Comparison of ENCODE assay signal across 9 mouse cellular contexts in genomic region chr7:133959200-133959599, GRCm38 (mm10).
DNase-seq lines count a peak whose midpoint lies in the region; ATAC-seq and TF ChIP-seq lines count a peak whose summit lies in the region.
"Had no signal": no experiment of that assay in that cellular context is flagged by ENCODE, and none has a peak within 500 bp of the region (broad histone marks: within the 10 kb centered on the region; RNA-seq: fewer than 3 reads in every experiment).

No protein-coding gene starts in this region.

- no peak overlapping the region for H3K4me2 ChIP-seq in kidney, embryonic 16.5 days (replicated peaks; ENCODE audit: low read depth, low read length)
- H3K4me2 ChIP-seq: heart, embryonic 13.5 days had no signal

- H3K27ac ChIP-seq in kidney, adult 2 months (ENCODE audit: insufficient read depth, low read depth, low read length), result no peak overlapping the region
- no peak overlapping the region for H3K27ac ChIP-seq in kidney, embryonic 16.5 days (ENCODE audit: low read length)
- no peak overlapping the region for H3K27ac ChIP-seq in left cerebral cortex, adult 2 months
- no peak overlapping the region for H3K27ac ChIP-seq in small intestine, adult 2 months (ENCODE audit: insufficient read depth, low read depth, low read length)
- no peak overlapping the region for H3K27ac ChIP-seq in thymus, adult 2 months (ENCODE audit: control insufficient read depth, insufficient read depth, low read length)
- H3K27ac ChIP-seq: heart, embryonic 13.5 days had no signal

- peak; percentile 23 for DNase-seq in kidney, adult 2 months
- DNase-seq in adipocyte (ENCODE audit: low spot score), result peak; percentile 46
- peak; percentile 11 to 12 for DNase-seq in cerebellum, postnatal 36 days
- peak; percentile 29 to 52 for DNase-seq in left cerebral cortex, adult 2 months (ENCODE audit: extremely low spot score in 1 of 2, low spot score in 2 of 2)
- DNase-seq in thymus, adult 2 months, result no peak

- intact Hi-C loops in left cerebral cortex, adult 2 months (cut with DNase I), result loop anchor here (1.0 to 10.0 kb wide), 2 partner anchors 264 to 386 kb away; no protein-coding TSS in a partner anchor

- peak; percentile 67 for TF ChIP-seq CTCF in kidney, adult 2 months (conservative IDR thresholded peaks at IDR 0.05; ENCODE audit: insufficient read depth, insufficient read length, low read depth, low read length)
- peak; percentile 69 for TF ChIP-seq CTCF in left cerebral cortex, adult 2 months (IDR thresholded peaks at IDR 0.05)
- peak; percentile 27; the same call in 1 of the 2 replicates for TF ChIP-seq CTCF in small intestine, adult 2 months (IDR thresholded peaks at IDR 0.05; ENCODE audit: extremely low read depth, insufficient read length, insufficient replicate concordance, low read depth, low read length)
- TF ChIP-seq CTCF in thymus, adult 2 months (IDR thresholded peaks at IDR 0.05; ENCODE audit: borderline replicate concordance, control insufficient read depth, extremely low read depth, insufficient read depth, low read length, poor library complexity), result no peak

- H3K9ac ChIP-seq in kidney, embryonic 16.5 days (replicated peaks; ENCODE audit: low read length), result no peak overlapping the region

- H3K4me1 ChIP-seq in kidney, adult 2 months (ENCODE audit: control insufficient read depth, insufficient read depth, low read length), result no peaks in the 10 kb centered on the region
- H3K4me1 ChIP-seq in kidney, embryonic 16.5 days (ENCODE audit: insufficient read depth, low read length), result peaks cover 15% of the 10 kb centered on the region; the same call in 1 of the 2 replicates
- no peaks in the 10 kb centered on the region for H3K4me1 ChIP-seq in small intestine, adult 2 months (ENCODE audit: control insufficient read depth, insufficient read depth, insufficient read length, low read length)
- H3K4me1 ChIP-seq in thymus, adult 2 months (replicated peaks; ENCODE audit: control insufficient read depth, insufficient read depth, low read length), result no peaks in the 10 kb centered on the region

- no peaks in the 10 kb centered on the region for H3K27me3 ChIP-seq in kidney, adult 2 months (replicated peaks; ENCODE audit: control insufficient read depth, insufficient read depth, low read length)
- no peaks in the 10 kb centered on the region; the same call in 1 of the 2 replicates for H3K27me3 ChIP-seq in kidney, embryonic 16.5 days (ENCODE audit: insufficient read depth, low read length)
- H3K27me3 ChIP-seq in small intestine, adult 2 months (ENCODE audit: control insufficient read depth, insufficient read depth, low read length), result no peaks in the 10 kb centered on the region
- H3K27me3 ChIP-seq in thymus, adult 2 months (ENCODE audit: control insufficient read depth, insufficient read depth, low read length), result no peaks in the 10 kb centered on the region
- H3K27me3 ChIP-seq: heart, embryonic 13.5 days had no signal

- H3K4me3 ChIP-seq in kidney, adult 2 months (ENCODE audit: insufficient read depth, low read depth, low read length), result no peak overlapping the region
- H3K4me3 ChIP-seq in kidney, embryonic 16.5 days (ENCODE audit: low read length), result no peak overlapping the region
- H3K4me3 ChIP-seq in left cerebral cortex, adult 2 months, result no peak overlapping the region
- no peak overlapping the region for H3K4me3 ChIP-seq in small intestine, adult 2 months (ENCODE audit: low read depth, low read length)
- H3K4me3 ChIP-seq in thymus, adult 2 months (ENCODE audit: control insufficient read depth, insufficient read depth, low read length), result no peak overlapping the region
- H3K4me3 ChIP-seq: heart, embryonic 13.5 days had no signal

- 68% methylated on average over 4 of the region's 4 CpGs for WGBS in kidney, adult 2 months
- WGBS in kidney, embryonic 16.5 days, result 65% methylated on average over 4 of the region's 4 CpGs
- WGBS in small intestine, adult 2 months, result 63% methylated on average over 4 of the region's 4 CpGs
- 93% methylated on average over 4 of the region's 4 CpGs for WGBS in thymus, adult 2 months

- no peaks in the 10 kb centered on the region for H3K36me3 ChIP-seq in kidney, adult 2 months (ENCODE audit: control insufficient read depth, insufficient read depth, low read length)
- H3K36me3 ChIP-seq in kidney, embryonic 16.5 days (ENCODE audit: insufficient read depth, low read length), result no peaks in the 10 kb centered on the region
- H3K36me3 ChIP-seq in small intestine, adult 2 months (ENCODE audit: control insufficient read depth, insufficient read depth, low read length), result no peaks in the 10 kb centered on the region
- no peaks in the 10 kb centered on the region for H3K36me3 ChIP-seq in thymus, adult 2 months (ENCODE audit: control insufficient read depth, insufficient read depth, low read length)

- no peak for TF ChIP-seq POLR2A in kidney, adult 2 months (IDR thresholded peaks at IDR 0.05; ENCODE audit: low read depth, low read length)
- TF ChIP-seq POLR2A in small intestine, adult 2 months (IDR thresholded peaks at IDR 0.05; ENCODE audit: low read depth, low read length), result no peak
- no peak for TF ChIP-seq POLR2A in thymus, adult 2 months (IDR thresholded peaks at IDR 0.05; ENCODE audit: control insufficient read depth, extremely low read depth, insufficient read depth, low read length, poor library complexity)

- H3K9me3 ChIP-seq in kidney, embryonic 16.5 days (ENCODE audit: low read length), result no peaks in the 10 kb centered on the region
- H3K9me3 ChIP-seq: heart, embryonic 13.5 days had no signal

- ATAC-seq in kidney, embryonic 16.5 days (ENCODE audit: low FRiP score, low TSS enrichment), result no peak
- ATAC-seq in megakaryocyte-erythroid progenitor cell, adult 5-6 weeks (replicated peaks; ENCODE audit: low FRiP score, low TSS enrichment, poor library complexity, severe bottlenecking), result no peak
